Mouse (Mus musculus): ENCODE results near the gene Smco3. TPM values are rescaled to one million over a fixed set of nuclear protein-coding genes. Genes with fewer than 3 reads are reported as not detected.
"Not testable (repeated sequence)": the region's sequence is repeated elsewhere in the genome, so short reads cannot be mapped to it uniquely, and the experiment has no call there.

Smco3 gene
- polyA plus RNA-seq, 1 experiment from 2014 or later = not detected

- H3K36me3 ChIP-seq = peaks cover 2% of the 10 kb centered on the region; the same call in 1 of the 2 replicates
- H3K4me1 ChIP-seq (replicated peaks) = peaks cover 35% of the 10 kb centered on the region
- H3K4me2 ChIP-seq = no peak overlapping the region
- H3K27ac ChIP-seq = peak overlapping the region; percentile 100
- no peak for ATAC-seq (ENCODE audit: insufficient number of reproducible peaks, insufficient read depth, low FRiP score, low TSS enrichment, low read depth)
- no peaks in the 10 kb centered on the region for H3K9me3 ChIP-seq
- no peak overlapping the region for H3K4me3 ChIP-seq (replicated peaks)
- no peaks in the 10 kb centered on the region for H3K27me3 ChIP-seq
- H3K9ac ChIP-seq (replicated peaks) = no peak overlapping the region
- 96% methylated on average over 1 of the region's 1 CpGs for WGBS
Observed at GRCm38 (mm10) chr6:136805409-136805775, 29.9 kb downstream of the Smco3 start.

DNA sequence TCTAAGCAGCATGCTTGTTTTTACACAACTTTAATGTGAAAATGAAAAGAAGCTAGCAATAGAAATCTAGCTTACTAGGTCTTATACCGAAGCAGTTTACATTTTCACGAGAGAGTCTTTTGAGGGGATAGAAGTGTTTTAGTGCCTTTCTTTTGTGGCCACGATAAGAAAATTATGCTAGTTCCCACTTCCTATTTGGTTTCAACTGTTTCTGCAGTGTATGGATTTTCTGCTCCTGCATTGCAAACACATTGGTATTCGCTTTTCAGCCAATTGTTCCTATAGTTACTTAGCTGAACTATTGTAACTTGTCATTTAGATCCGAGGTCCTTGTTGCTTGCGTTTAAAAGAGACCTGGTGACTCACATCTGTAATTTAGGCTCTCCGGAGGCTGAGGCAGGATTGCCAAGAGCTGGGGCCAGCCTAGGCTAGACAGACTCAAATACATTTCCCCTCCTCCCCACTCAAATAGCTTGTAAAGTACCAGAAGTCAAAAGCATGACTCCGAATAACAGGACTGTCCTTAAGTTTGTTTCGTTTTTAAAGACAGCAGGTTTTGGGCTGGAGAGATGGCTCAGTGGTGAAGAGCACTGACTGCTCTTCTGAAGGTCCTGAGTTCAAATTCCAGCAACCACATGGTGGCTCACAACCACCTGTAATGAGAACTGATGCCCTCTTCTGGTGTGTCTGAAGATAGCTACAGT is 30.4 kb downstream of the Smco3 start:
- H3K4me2 ChIP-seq = peak overlapping the region; percentile 60
- H3K9me3 ChIP-seq = no peaks in the 10 kb centered on the region
- peak overlapping the region; percentile 100 for H3K27ac ChIP-seq
- H3K4me1 ChIP-seq (replicated peaks) = peaks cover 30% of the 10 kb centered on the region
- peak overlapping the region; percentile 63 for H3K4me3 ChIP-seq (replicated peaks)
- ATAC-seq (ENCODE audit: insufficient number of reproducible peaks, insufficient read depth, low FRiP score, low TSS enrichment, low read depth) = no peak
- peak overlapping the region; percentile 52; the same call in 1 of the 2 replicates for H3K9ac ChIP-seq (replicated peaks)
- WGBS = 34% methylated on average over 9 of the region's 9 CpGs
- no peaks in the 10 kb centered on the region for H3K27me3 ChIP-seq
- no peaks in the 10 kb centered on the region for H3K36me3 ChIP-seq

DNA sequence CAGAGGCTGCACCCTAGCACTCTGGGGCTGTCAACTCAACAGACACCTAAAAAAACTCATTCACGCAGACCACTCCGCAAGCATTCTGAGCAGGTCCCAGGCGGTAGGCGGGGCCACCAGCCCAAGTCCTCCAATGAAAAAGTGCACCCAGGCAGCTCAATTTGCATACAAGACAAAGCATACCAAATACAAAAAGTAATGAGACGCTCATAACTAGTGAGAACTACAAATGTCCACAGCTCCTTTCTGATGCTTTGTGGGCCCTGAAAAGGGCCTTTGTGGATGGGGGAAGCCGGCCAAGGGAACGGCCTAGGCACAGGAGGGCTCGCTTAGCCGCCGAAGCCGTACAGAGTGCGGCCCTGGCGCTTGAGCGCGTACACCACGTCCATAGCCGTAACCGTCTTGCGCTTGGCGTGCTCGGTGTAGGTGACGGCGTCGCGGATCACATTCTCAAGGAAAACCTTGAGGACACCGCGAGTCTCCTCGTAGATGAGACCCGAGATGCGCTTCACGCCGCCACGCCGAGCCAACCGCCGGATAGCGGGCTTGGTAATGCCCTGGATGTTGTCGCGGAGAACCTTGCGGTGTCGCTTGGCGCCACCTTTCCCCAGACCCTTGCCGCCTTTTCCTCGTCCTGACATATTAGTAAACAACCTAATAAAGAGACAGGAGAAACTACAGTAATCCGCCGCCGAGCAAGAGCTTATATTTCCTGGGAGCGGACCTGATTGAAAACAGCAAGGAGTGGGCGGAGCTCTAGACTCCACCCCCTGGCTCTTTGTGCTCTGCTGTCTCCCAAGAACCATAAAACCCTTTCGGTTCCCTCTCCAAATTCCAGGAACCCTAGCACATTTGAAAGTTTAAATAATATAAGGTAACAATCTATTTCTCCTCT is 31.3 kb downstream of the Smco3 start, which contains the start of gene Hist4h4:
Hist4h4 (minus strand) TSS at position 677 of the 895 bp plus-strand sequence.
- under 1% methylated on average over 50 of the region's 50 CpGs for WGBS
- peak within 1 kb of the TSS; percentile 60 for H3K4me2 ChIP-seq

DNA sequence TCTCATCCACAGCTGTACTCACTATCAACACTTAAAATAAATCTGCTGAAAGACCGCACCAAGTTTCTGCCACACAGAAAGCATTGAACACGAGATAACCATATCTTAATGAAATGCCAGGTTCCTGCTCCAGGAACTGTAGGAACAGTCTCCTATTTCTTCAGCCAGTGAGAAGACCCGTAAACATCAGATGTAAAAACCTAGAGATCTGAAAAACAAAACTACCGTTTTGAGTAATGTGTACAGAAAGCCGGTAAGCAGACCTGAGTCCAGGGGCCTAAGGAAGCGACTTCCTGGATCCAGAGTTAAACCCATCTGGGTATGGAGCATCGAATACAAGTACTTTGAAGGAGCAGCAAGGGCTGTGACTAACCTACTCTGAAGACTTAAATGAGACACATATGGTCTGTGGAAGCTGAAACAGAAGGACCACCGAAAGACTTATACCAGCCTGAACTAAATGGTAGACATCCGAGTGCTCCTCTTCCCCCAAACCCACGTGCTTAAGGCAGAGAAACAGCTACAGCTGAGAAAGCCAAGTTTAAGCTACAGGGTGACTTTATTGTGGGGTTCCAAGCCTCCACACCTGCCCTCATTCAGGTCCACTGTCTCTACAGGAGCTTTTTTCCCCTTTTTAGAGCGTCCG is 32.0 kb downstream of the Smco3 start:
- H3K36me3 ChIP-seq = no peaks in the 10 kb centered on the region
- ATAC-seq (ENCODE audit: insufficient number of reproducible peaks, insufficient read depth, low FRiP score, low TSS enrichment, low read depth) = no peak
- H3K27me3 ChIP-seq = no peaks in the 10 kb centered on the region
- peak overlapping the region; percentile 60 for H3K4me2 ChIP-seq
- H3K4me3 ChIP-seq (replicated peaks) = peak overlapping the region; percentile 63
- peaks cover 18% of the 10 kb centered on the region for H3K4me1 ChIP-seq (replicated peaks)
- H3K9ac ChIP-seq (replicated peaks) = peak overlapping the region; percentile 96
- 19% methylated on average over 12 of the region's 12 CpGs for WGBS
- no peaks in the 10 kb centered on the region for H3K9me3 ChIP-seq
- H3K27ac ChIP-seq = peak overlapping the region; percentile 100

More for the DNA sequence above, 31.3 kb downstream of the Smco3 start, which contains the start of gene Hist4h4:
- Histone ChIP-seq H3K4me1 (replicated peaks) (peaks cover 21% of the 10 kb centered on the region), H3K27ac (peak within 1 kb of the TSS; percentile 100), H3K27me3 (no peaks in the 10 kb centered on the region), H3K9ac (replicated peaks) (peak within 1 kb of the TSS; percentile 96), H3K9me3 (no peaks in the 10 kb centered on the region), H3K36me3 (no peaks in the 10 kb centered on the region), H3K4me3 (replicated peaks) (peak within 1 kb of the TSS; percentile 63)
- peak; percentile 58 for ATAC-seq (ENCODE audit: insufficient number of reproducible peaks, insufficient read depth, low FRiP score, low TSS enrichment, low read depth)

DNA sequence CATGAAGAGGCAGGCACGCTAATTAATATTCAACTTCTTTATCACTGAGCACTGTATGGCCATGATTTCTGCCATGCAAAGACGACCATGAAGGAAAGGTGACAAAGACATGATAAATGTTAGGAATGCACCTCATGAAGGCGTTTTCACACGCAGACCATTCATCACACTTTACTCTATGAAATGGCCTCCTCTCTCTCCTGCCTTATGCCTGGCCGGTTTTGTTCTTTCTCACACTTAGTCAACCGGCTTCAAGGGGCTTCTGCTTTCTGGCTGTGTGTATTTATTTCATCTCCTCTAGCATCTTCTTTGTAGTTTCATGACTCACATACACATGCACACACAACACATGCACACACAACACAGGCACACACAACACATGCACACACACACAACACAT is 34.0 kb downstream of the Smco3 start:
- Histone ChIP-seq H3K4me2 (no peak overlapping the region), H3K4me1 (replicated peaks) (peaks cover 13% of the 10 kb centered on the region), H3K4me3 (replicated peaks) (no peak overlapping the region), H3K9me3 (no peaks in the 10 kb centered on the region), H3K27ac (no peak overlapping the region), H3K36me3 (no peaks in the 10 kb centered on the region), H3K9ac (replicated peaks) (no peak overlapping the region), H3K27me3 (no peaks in the 10 kb centered on the region)
- no peak for ATAC-seq (ENCODE audit: insufficient number of reproducible peaks, insufficient read depth, low FRiP score, low TSS enrichment, low read depth)
- WGBS = 87% methylated on average over 6 of the region's 6 CpGs

GRCm38 (mm10) chr6:136800710-136801109 is 34.5 kb downstream of the Smco3 start:
- ATAC-seq (ENCODE audit: insufficient number of reproducible peaks, insufficient read depth, low FRiP score, low TSS enrichment, low read depth) = no peak
- no peaks in the 10 kb centered on the region for H3K27me3 ChIP-seq
- no peak overlapping the region for H3K27ac ChIP-seq
- peaks cover 13% of the 10 kb centered on the region for H3K4me1 ChIP-seq (replicated peaks)
- H3K9ac ChIP-seq (replicated peaks) = no peak overlapping the region
- WGBS = 89% methylated on average over 8 of the region's 8 CpGs
- H3K36me3 ChIP-seq = no peaks in the 10 kb centered on the region
- no peaks in the 10 kb centered on the region for H3K9me3 ChIP-seq
- H3K4me2 ChIP-seq = no peak overlapping the region
- no peak overlapping the region for H3K4me3 ChIP-seq (replicated peaks)

DNA sequence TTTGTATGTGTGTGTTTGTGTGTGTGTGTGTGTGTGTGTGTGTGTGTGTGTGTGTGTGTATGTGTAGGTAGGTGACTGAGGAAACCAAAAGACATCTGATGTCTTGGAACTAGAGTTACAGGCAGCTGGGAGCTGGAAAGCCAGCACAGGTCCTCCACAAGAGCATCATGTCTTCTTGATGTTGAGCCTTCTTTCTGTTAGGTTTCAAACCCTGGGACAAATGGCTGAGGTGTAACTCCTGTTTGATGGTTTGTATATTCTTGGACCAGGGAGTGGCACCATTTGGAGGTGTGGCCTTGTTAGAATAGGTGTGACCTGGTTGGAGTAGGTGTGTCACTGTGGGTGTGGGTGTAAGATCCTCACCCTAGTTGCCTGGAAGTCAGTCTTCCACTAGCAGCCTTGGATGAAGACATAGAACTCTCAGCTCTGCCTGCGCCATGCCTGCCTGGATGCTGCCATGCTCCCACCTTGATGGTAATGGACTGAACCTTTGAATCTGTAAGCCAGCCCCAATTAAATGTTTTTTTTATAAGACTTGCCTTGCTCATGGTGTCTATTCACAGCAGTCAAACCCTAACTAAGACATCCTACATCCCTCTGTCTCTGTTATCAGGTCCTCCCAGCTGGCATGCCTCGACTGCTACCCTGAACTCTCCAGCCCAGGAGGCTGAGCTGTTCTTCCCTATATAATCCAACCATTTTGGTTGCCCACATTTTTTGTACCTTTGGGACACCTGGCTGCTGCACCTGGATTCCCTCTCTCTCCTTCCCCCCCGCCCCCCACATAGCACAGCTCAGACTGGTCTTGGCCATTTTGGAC is 37.2 kb downstream of the Smco3 start:
- H3K4me2 ChIP-seq; H3K9me3 ChIP-seq; H3K27me3 ChIP-seq; H3K27ac ChIP-seq; H3K36me3 ChIP-seq; ATAC-seq (ENCODE audit: insufficient number of reproducible peaks, insufficient read depth, low FRiP score, low TSS enrichment, low read depth); H3K9ac ChIP-seq (replicated peaks); H3K4me3 ChIP-seq (replicated peaks): not testable (repeated sequence)
- 86% methylated on average over 3 of the region's 3 CpGs for WGBS
- H3K4me1 ChIP-seq (replicated peaks) = peaks cover 12% of the 10 kb centered on the region

- Histone ChIP-seq H3K36me3 (no peaks in the 10 kb centered on the region), H3K9me3 (no peaks in the 10 kb centered on the region), H3K4me1 (replicated peaks) (peaks cover 12% of the 10 kb centered on the region), H3K9ac (replicated peaks) (no peak overlapping the region), H3K27ac (no peak overlapping the region), H3K4me2 (no peak overlapping the region), H3K27me3 (no peaks in the 10 kb centered on the region), H3K4me3 (replicated peaks) (no peak overlapping the region)
- ATAC-seq (ENCODE audit: insufficient number of reproducible peaks, insufficient read depth, low FRiP score, low TSS enrichment, low read depth) = no peak
- WGBS = 68% methylated on average over 6 of the region's 6 CpGs
Observed at GRCm38 (mm10) chr6:136795850-136796249, 39.4 kb downstream of the Smco3 start.

GRCm38 (mm10) chr6:136795110-136795509 is 40.1 kb downstream of the Smco3 start:
- H3K27me3 ChIP-seq = no peaks in the 10 kb centered on the region
- H3K4me1 ChIP-seq (replicated peaks) = peaks cover 12% of the 10 kb centered on the region
- no peaks in the 10 kb centered on the region for H3K9me3 ChIP-seq
- H3K9ac ChIP-seq (replicated peaks) = no peak overlapping the region
- WGBS = 50% methylated on average over 1 of the region's 1 CpGs
- H3K4me3 ChIP-seq (replicated peaks) = no peak overlapping the region
- ATAC-seq (ENCODE audit: insufficient number of reproducible peaks, insufficient read depth, low FRiP score, low TSS enrichment, low read depth) = no peak
- H3K27ac ChIP-seq = no peak overlapping the region
- H3K4me2 ChIP-seq = no peak overlapping the region
- no peaks in the 10 kb centered on the region for H3K36me3 ChIP-seq

- Histone ChIP-seq H3K4me3 (replicated peaks) (peak overlapping the region; percentile 41), H3K4me2 (peak overlapping the region; percentile 77), H3K36me3 (no peaks in the 10 kb centered on the region), H3K9me3 (no peaks in the 10 kb centered on the region), H3K9ac (replicated peaks) (peak overlapping the region; percentile 47), H3K4me1 (replicated peaks) (peaks cover 12% of the 10 kb centered on the region), H3K27ac (peak overlapping the region; percentile 56; the same call in 1 of the 2 replicates), H3K27me3 (no peaks in the 10 kb centered on the region)
- WGBS = 2% methylated on average over 23 of the region's 24 CpGs
- ATAC-seq (ENCODE audit: insufficient number of reproducible peaks, insufficient read depth, low FRiP score, low TSS enrichment, low read depth) = no peak
Observed at GRCm38 (mm10) chr6:136793831-136794525, 41.3 kb downstream of the Smco3 start.

All from limb, embryonic 12.5 days (tissue).